Mouse (Mus musculus) kidney, adult 2 months (tissue): ENCODE results near the gene Cdc14b. TPM values are rescaled to one million over a fixed set of nuclear protein-coding genes. Genes with fewer than 3 reads are reported as not detected.

Experiments used
- DNase-seq: peaks from one replicate; pipeline ENCODE4 v3.0.0; 2021
- H3K27ac ChIP-seq: fragments of 200-500 bp; 2 replicates; pipeline ENCODE4 v1.5.1; 2012; ENCODE audit warnings: low read depth, low read length, control low read depth, inconsistent platforms; ENCODE audit not compliant: insufficient read depth
- H3K27me3 ChIP-seq: fragments of 200-500 bp; replicated peaks from 2 replicates; pipeline ENCODE4 v1.6.1; 2012; ENCODE audit warnings: mild to moderate bottlenecking, moderate library complexity, low read length, inconsistent platforms; ENCODE audit not compliant: control insufficient read depth, insufficient read depth
- H3K36me3 ChIP-seq: fragments of 200-500 bp; 2 replicates; pipeline ENCODE4 v1.6.1; 2012; ENCODE audit warnings: mild to moderate bottlenecking, moderate library complexity, low read length, inconsistent platforms; ENCODE audit not compliant: control insufficient read depth, insufficient read depth
- H3K4me1 ChIP-seq: fragments of 200-500 bp; 2 replicates; pipeline ENCODE4 v1.6.1; 2011; ENCODE audit warnings: low read length; ENCODE audit not compliant: control insufficient read depth, insufficient read depth
- H3K4me3 ChIP-seq: fragments of 200-500 bp; 2 replicates; pipeline ENCODE4 v1.5.1; 2011; ENCODE audit warnings: mild to moderate bottlenecking, low read depth, low read length, control low read depth; ENCODE audit not compliant: insufficient read depth
- CTCF ChIP-seq: fragments of 200-500 bp; conservative IDR thresholded peaks from 2 replicates; pipeline ENCODE4 v1.5.1; 2011; ENCODE audit warnings: low read depth, mild to moderate bottlenecking, control low read depth, low read length, moderate library complexity, mixed read lengths; ENCODE audit not compliant: insufficient read depth, insufficient read length
- POLR2A ChIP-seq: fragments of 200-500 bp; IDR thresholded peaks from one replicate; pipeline ENCODE4 v1.6.1; 2011; ENCODE audit warnings: low read depth, low read length, control low read depth
- WGBS: fragments of 180-500 bp; shearing (Covaris S2); methylation state at CpG from one replicate; pipeline ENCODE4 v1.1.7; 2018; 5-methylcytosine and 5-hydroxymethylcytosine counted together
- polyA plus RNA-seq: library from polyadenylated mRNA; depleted of rRNA; stranded (reverse); fragments of >200 nt; gene quantifications from 2 replicates; pipeline ENCODE4 v1.2.3, GENCODE M21; 2012

Gene Cdc14b
- polyA plus RNA-seq, 1 experiment, result 7.7 TPM

DNA sequence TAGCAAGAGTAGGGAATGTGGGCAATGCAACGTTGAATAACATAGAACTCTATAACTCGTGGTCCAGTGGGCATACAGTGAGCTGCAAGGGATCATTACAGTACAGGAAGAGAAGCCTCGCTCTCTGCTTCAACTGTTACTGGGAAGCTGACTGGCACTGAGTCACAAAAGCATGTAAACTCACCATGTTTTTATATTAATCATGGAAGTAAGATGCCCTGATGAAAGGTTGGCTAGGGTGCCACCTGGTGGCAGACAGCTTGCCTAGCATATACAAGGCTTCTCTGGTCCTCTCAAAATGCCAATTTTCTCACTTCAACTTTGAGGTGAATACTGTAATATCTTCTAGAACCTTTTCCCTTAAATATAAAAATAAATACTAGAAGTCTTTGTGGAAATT, 31.0 kb upstream of the Cdc14b start:
- Histone ChIP-seq H3K4me3 (no peak overlapping the region), H3K27ac (no peak overlapping the region), H3K27me3 (no peaks in the 10 kb centered on the region), H3K36me3 (peaks cover 4% of the 10 kb centered on the region), H3K4me1 (no peaks in the 10 kb centered on the region)
- WGBS, result 54% methylated on average over 3 of the region's 3 CpGs
- no peak for TF ChIP-seq POLR2A
- peak; percentile 89 for TF ChIP-seq CTCF
- DNase-seq, result peak; percentile 64

DNA sequence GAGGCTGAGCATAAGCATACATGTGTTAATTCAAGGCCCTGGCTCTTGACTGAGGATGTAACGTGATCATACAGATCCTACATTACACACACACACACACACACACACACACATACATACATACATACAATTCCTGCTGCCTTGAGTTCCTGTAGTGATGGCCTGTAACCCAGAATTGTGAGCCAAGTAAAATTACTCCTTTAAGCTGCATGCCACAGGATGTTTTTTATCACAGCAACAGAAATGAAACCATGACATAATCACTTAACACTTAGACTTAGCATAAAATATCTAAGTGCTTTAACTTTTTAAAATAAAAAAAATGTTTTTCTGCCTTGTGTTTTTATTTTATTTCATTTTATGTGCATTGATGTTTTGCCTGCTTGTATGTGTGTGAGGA, 24.0 kb upstream of the Cdc14b start:
- H3K27me3 ChIP-seq, result no peaks in the 10 kb centered on the region
- no peaks in the 10 kb centered on the region for H3K4me1 ChIP-seq

DNA sequence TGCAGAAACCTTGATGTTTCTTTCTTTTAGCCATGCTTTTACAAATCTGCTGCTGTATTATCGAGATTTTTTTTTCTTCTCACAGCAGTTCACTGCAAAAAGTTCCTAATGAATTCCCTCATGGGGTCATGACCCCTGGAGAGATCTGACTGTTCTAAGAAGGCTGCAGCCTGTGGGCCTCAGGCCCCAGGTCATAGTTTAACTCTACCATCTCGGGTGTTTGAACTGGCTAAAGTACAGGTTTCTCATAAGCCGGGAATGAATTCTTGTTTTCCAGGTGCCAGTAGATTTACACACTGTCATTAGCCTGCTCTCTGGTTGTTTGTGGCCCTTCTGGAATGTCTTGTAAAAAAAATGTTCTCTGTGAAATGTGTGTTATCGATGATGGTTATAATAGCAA, 11.7 kb upstream of the Cdc14b start:
- TF ChIP-seq CTCF (no peak), POLR2A (no peak)
- Histone ChIP-seq H3K27me3 (no peaks in the 10 kb centered on the region), H3K36me3 (peaks cover 2% of the 10 kb centered on the region), H3K4me3 (no peak overlapping the region), H3K4me1 (peaks cover 9% of the 10 kb centered on the region; the same call in 1 of the 2 replicates), H3K27ac (no peak overlapping the region)
- WGBS, result 36% methylated on average over 4 of the region's 4 CpGs
- DNase-seq, result peak; percentile 80

More for the DNA sequence above, 24.0 kb upstream of the Cdc14b start:
- no peak for DNase-seq
- Histone ChIP-seq H3K27ac (no peak overlapping the region), H3K4me3 (no peak overlapping the region), H3K36me3 (peaks cover 4% of the 10 kb centered on the region; the same call in 1 of the 2 replicates)
- 96% methylated on average over 1 of the region's 1 CpGs for WGBS
- TF ChIP-seq CTCF, result no peak
- no peak for TF ChIP-seq POLR2A

GRCm38 (mm10) chr13:64286321-64286720, 11.2 kb upstream of the Cdc14b start:
- Histone ChIP-seq H3K27me3 (no peaks in the 10 kb centered on the region), H3K36me3 (peaks cover 2% of the 10 kb centered on the region; the same call in 1 of the 2 replicates), H3K4me3 (no peak overlapping the region), H3K4me1 (peaks cover 9% of the 10 kb centered on the region; the same call in 1 of the 2 replicates), H3K27ac (no peak overlapping the region)
- 75% methylated on average over 4 of the region's 4 CpGs for WGBS
- TF ChIP-seq POLR2A, result no peak
- no peak for TF ChIP-seq CTCF
- no peak for DNase-seq

DNA sequence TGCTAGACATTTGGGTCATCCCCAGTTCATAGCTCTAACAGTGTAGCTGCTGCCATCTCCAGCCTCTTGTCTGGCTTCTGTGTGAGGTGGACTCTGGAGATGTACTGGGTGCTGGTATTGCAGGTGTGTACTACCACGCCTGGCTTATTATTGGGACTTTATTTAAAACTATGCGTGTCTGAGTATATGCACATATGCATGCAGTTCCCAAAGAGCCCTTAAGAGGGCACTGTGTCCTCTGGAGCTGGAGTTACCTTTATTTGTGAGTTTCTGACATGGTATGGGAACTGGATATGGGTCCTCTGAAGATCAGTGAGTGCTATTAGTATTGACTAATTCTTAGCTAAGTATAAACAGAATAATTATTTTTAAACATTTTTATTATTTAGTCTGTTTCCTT, 9.6 kb upstream of the Cdc14b start:
- Histone ChIP-seq H3K36me3 (peaks cover 2% of the 10 kb centered on the region; the same call in 1 of the 2 replicates), H3K4me1 (peaks cover 9% of the 10 kb centered on the region; the same call in 1 of the 2 replicates), H3K4me3 (no peak overlapping the region), H3K27ac (no peak overlapping the region), H3K27me3 (no peaks in the 10 kb centered on the region)
- WGBS, result 98% methylated on average over 2 of the region's 2 CpGs
- no peak for DNase-seq
- TF ChIP-seq CTCF (no peak), POLR2A (no peak)

DNA sequence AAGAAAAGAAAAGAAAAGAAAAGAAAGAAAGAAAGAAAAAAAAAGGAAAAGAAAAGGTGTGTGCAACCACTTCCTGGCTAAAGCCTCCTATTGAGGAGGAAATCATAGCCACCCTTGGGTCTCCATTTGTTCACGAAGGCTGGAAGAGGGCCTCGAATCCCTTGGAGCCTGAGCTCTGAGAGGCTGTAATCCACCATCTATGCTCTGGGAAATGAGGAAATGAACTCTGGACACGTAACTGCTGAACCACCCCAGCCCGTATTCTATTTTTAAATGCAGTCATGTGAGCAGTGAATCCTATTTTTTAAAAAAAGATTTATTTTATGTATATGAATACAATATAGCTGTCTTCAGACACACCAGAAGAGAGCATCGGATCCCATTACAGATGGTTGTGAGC, 5.8 kb upstream of the Cdc14b start:
- TF ChIP-seq CTCF (no peak), POLR2A (no peak)
- WGBS, result 78% methylated on average over 5 of the region's 5 CpGs

DNA sequence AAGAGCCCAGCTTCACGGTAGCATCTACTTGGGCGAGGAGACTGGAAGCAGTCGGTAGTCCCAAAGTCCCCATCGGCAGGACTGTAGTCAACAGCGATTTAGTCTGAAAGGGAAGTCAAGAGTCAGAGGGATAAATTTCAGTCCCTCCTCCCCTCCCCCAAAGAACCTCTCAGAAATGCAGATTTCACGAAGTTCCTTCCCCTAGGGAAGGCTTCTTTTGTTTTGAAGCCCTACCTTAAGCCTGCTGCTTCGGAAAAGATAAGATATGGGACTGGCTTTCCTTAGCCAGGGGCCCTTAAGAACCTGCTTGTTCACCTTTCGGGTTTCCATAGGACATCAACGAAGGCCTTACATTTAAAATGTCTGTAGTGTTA, 651 bp upstream of the Cdc14b start:
- Histone ChIP-seq H3K27ac (no peak overlapping the region), H3K27me3 (no peaks in the 10 kb centered on the region; the same call in 1 of the 2 replicates), H3K4me1 (peaks cover 3% of the 10 kb centered on the region; the same call in 1 of the 2 replicates), H3K4me3 (peak overlapping the region; percentile 63), H3K36me3 (no peaks in the 10 kb centered on the region)
- DNase-seq, result no peak
- TF ChIP-seq POLR2A (no peak), CTCF (no peak)
- 44% methylated on average over 9 of the region's 9 CpGs for WGBS

More for the DNA sequence above, 5.8 kb upstream of the Cdc14b start:
- DNase-seq, result no peak
- Histone ChIP-seq H3K4me3 (no peak overlapping the region), H3K27me3 (no peaks in the 10 kb centered on the region), H3K36me3 (no peaks in the 10 kb centered on the region), H3K4me1 (no peaks in the 10 kb centered on the region), H3K27ac (no peak overlapping the region)
